Mouse (Mus musculus) megakaryocyte-erythroid progenitor cell, adult 5 weeks (primary cell): ENCODE measurements around the gene Evpl. TPM values are rescaled to one million over a fixed set of nuclear protein-coding genes. Genes with fewer than 3 reads are reported as not detected.

Experiments
- polyA plus RNA-seq: library from polyadenylated mRNA; stranded (reverse); fragments of >175 nt; gene quantifications from 2 replicates; pipeline ENCODE4 v1.2.3, GENCODE M21; 2012

Gene Evpl
- 1.5 and 3.1 TPM in 2 replicates for polyA plus RNA-seq

GRCm38 (mm10) chr11:116237742-116238395, at the start of gene Evpl:
Gene Evpl, minus strand, starts transcription at chr11:116238077.

GRCm38 (mm10) chr11:116280751-116281663, 43.1 kb upstream of the Evpl start, which contains the start of gene Galr2:
Gene Galr2, plus strand, starts transcription at chr11:116280939.

GRCm38 (mm10) chr11:116274045-116274666, 36.3 kb upstream of the Evpl start, which contains the start of gene Srp68:
Gene Srp68, minus strand, starts transcription at chr11:116274217.

GRCm38 (mm10) chr11:116198639-116199531, 39.0 kb downstream of the Evpl start, which contains the start of the genes Ten1 and Acox1:
Gene Ten1, plus strand, starts transcription at chr11:116198855.
Gene Acox1, minus strand, starts transcription at chr11:116199045.

Other genes starting within 250 kb of the Evpl start
- gene Galk1, start 225.4 kb downstream of the Evpl start, polyA plus RNA-seq: 84.2 and 104 TPM in 2 replicates
- gene H3f3b, start 210.1 kb downstream of the Evpl start, polyA plus RNA-seq: 1,041 and 1,153 TPM in 2 replicates
- 52.5 and 55.4 TPM in 2 replicates for gene Unk, start 207.8 kb downstream of the Evpl start, polyA plus RNA-seq
- gene Unc13d, start 160.1 kb downstream of the Evpl start, polyA plus RNA-seq: 87.6 and 108 TPM in 2 replicates
- 310 and 331 TPM in 2 replicates for gene Wbp2, start 151.1 kb downstream of the Evpl start, polyA plus RNA-seq
- 10.0 and 18.4 TPM in 2 replicates for gene Trim47, start 110.9 kb downstream of the Evpl start, polyA plus RNA-seq
- gene Trim65, start 106.9 kb downstream of the Evpl start, polyA plus RNA-seq: 6.7 and 6.9 TPM in 2 replicates
- gene Mrpl38, start 99.2 kb downstream of the Evpl start, polyA plus RNA-seq: 128 and 145 TPM in 2 replicates
- gene Fbf1, start 69.9 kb downstream of the Evpl start, polyA plus RNA-seq: 21.1 and 35.1 TPM in 2 replicates
- 138 and 142 TPM in 2 replicates for gene Ten1, start 39.2 kb downstream of the Evpl start, polyA plus RNA-seq
- gene Acox1, start 39.0 kb downstream of the Evpl start, polyA plus RNA-seq: 2.9 and 3.1 TPM in 2 replicates
- 59.2 and 66.7 TPM in 2 replicates for gene Srp68, start 36.1 kb upstream of the Evpl start, polyA plus RNA-seq
- 0.13 and 0.17 TPM in 2 replicates for gene Galr2, start 42.9 kb upstream of the Evpl start, polyA plus RNA-seq
- 12.4 and 14.8 TPM in 2 replicates for gene Exoc7, start 69.2 kb upstream of the Evpl start, polyA plus RNA-seq
- 0.35 and 1.3 TPM in 2 replicates for gene Foxj1, start 97.3 kb upstream of the Evpl start, polyA plus RNA-seq
- 9.0 and 10.1 TPM in 2 replicates for gene Rnf157, start 175.0 kb upstream of the Evpl start, polyA plus RNA-seq
- 706 and 748 TPM in 2 replicates for gene Ubald2, start 196.0 kb upstream of the Evpl start, polyA plus RNA-seq
- not detected in 2 replicates for gene Qrich2, start 228.2 kb upstream of the Evpl start, polyA plus RNA-seq